Mouse (Mus musculus) bone marrow, adult 2 months (tissue): ENCODE results near the gene Gpbp1.

Source experiments
- CTCF ChIP-seq: fragments of 200-500 bp; IDR thresholded peaks from 2 replicates; pipeline ENCODE4 v1.5.1; 2011; ENCODE audit warnings: low read length, control low read depth; ENCODE audit not compliant: control insufficient read depth, insufficient read depth
- POLR2A ChIP-seq: fragments of 200-500 bp; IDR thresholded peaks from 2 replicates; pipeline ENCODE4 v1.6.1; 2011; ENCODE audit warnings: low read depth, mild to moderate bottlenecking, control low read depth, low read length, borderline replicate concordance; ENCODE audit not compliant: control insufficient read depth

DNA sequence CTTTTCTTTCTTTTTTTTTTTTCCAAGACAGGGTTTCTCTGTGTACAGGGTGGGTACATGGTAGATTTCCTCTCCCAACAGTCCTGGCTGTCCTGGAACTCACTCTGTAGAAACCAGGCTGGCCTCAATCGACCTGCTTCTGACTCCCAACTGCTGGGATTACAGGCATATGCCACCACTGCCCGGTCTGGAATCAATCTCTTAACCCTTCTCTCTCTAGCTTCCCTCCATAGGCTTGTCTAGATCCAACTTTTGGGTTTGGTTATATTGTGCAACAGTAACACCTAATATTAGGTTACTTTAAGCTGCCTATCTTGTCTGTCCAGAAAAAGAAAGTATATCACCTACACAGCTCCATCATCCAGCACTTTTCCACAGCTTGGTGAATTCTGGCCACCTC is 33.1 kb downstream of the Gpbp1 start:
- no peak for TF ChIP-seq POLR2A
- no peak for TF ChIP-seq CTCF
